Mouse (Mus musculus) liver, embryonic 14 days (tissue): ENCODE measurements around the gene Dynlrb2. TPM values are rescaled to one million over a fixed set of nuclear protein-coding genes. Genes with fewer than 3 reads are reported as not detected.

Source experiments
- polyA plus RNA-seq: library from polyadenylated mRNA; depleted of rRNA; stranded (reverse); fragments of >200 nt; gene quantifications from 2 replicates; pipeline ENCODE4 v1.2.3, GENCODE M21; 2012; rRNA removed

Gene Dynlrb2
- polyA plus RNA-seq = not detected in 2 replicates

GRCm38 (mm10) chr8:116504477-116505120 lies at the start of gene Dynlrb2:
Dynlrb2 (plus strand) TSS chr8:116504974.

Other genes starting within 250 kb of the Dynlrb2 start
- gene Cdyl2, start 228.0 kb downstream of the Dynlrb2 start, polyA plus RNA-seq = 0.62 and 0.67 TPM in 2 replicates